Mouse (Mus musculus): ENCODE results near the gene Usp44.

- peak; percentile 44 for TF ChIP-seq CTCF (conservative IDR thresholded peaks at IDR 0.05; ENCODE audit: insufficient read depth, insufficient read length, low read depth, low read length)
- TF ChIP-seq POLR2A (IDR thresholded peaks at IDR 0.05; ENCODE audit: low read depth, low read length): no peak
Measured at GRCm38 (mm10) chr10:93818661-93819060, 12.7 kb upstream of the Usp44 start.
